Mouse (Mus musculus): ENCODE measurements around the gene Dnajb12. TPM values are rescaled to one million over a fixed set of nuclear protein-coding genes. Genes with fewer than 3 reads are reported as not detected.

Dnajb12 gene
- total and polyA plus RNA-seq, 3 experiments, result 13.3 to 217 (median 41.7) TPM

GRCm38 (mm10) chr10:59862816-59863440 lies 16.4 kb upstream of the Dnajb12 start:
- no peaks in the 10 kb centered on the region for H3K36me3 ChIP-seq (ENCODE audit: control insufficient read depth in 1 of 2, insufficient read depth in 2 of 2, low read length in 2 of 2)
- no peak overlapping the region for H3K9ac ChIP-seq (ENCODE audit: control insufficient read depth, low read depth, low read length, poor library complexity, severe bottlenecking)
- no peak overlapping the region for H3K27ac ChIP-seq (ENCODE audit: control insufficient read depth, low read depth, low read length)
- no peaks in the 10 kb centered on the region for H3K9me3 ChIP-seq (replicated peaks; ENCODE audit: insufficient read depth, low read length)
- H3K4me1 ChIP-seq (ENCODE audit: control insufficient read depth in 1 of 2, insufficient read depth in 2 of 2, low read length in 2 of 2), result no peaks in the 10 kb centered on the region
- no peak for DNase-seq (ENCODE audit: low read depth, low spot score)
- H3K79me2 ChIP-seq (ENCODE audit: control insufficient read depth, insufficient read depth, low read length, poor library complexity), result no peaks in the 10 kb centered on the region
- H3K27me3 ChIP-seq (ENCODE audit: control insufficient read depth in 1 of 2, insufficient read depth in 2 of 2, low read length in 2 of 2), result no peaks in the 10 kb centered on the region
- no peak for TF ChIP-seq RAD21 (IDR thresholded peaks at IDR 0.05; ENCODE audit: low read depth, low read length)
- no peak for TF ChIP-seq SIN3A (IDR thresholded peaks at IDR 0.05; ENCODE audit: low read length)
- TF ChIP-seq USF2 (IDR thresholded peaks at IDR 0.05; ENCODE audit: borderline replicate concordance in 1 of 2, insufficient read depth in 1 of 2, low read depth in 1 of 2, low read length in 2 of 2), result no peak
- no peak for TF ChIP-seq ZC3H11A (IDR thresholded peaks at IDR 0.05; ENCODE audit: low read depth, low read length)
- no peak for TF ChIP-seq CHD1 (IDR thresholded peaks at IDR 0.05; ENCODE audit: low read depth, low read length)
- TF ChIP-seq RCOR1 (IDR thresholded peaks at IDR 0.05; ENCODE audit: low read depth, low read length), result no peak
- TF ChIP-seq MAX (IDR thresholded peaks at IDR 0.05; ENCODE audit: low read length), result no peak
- no peak for TF ChIP-seq ZNF384 (IDR thresholded peaks at IDR 0.05; ENCODE audit: low read depth, low read length)
- TF ChIP-seq ELF1 (IDR thresholded peaks at IDR 0.05; ENCODE audit: low read depth, low read length), result no peak
- TF ChIP-seq E2F4 (IDR thresholded peaks at IDR 0.05; ENCODE audit: borderline replicate concordance, low read depth, low read length), result no peak
- no peak for TF ChIP-seq MYC (IDR thresholded peaks at IDR 0.05; ENCODE audit: low read depth, low read length)
- no peak overlapping the region for H3K4me3 ChIP-seq (ENCODE audit: control insufficient read depth in 1 of 2, insufficient read depth in 1 of 2, low read depth in 2 of 2, low read length in 2 of 2)

- H3K79me2 ChIP-seq (ENCODE audit: control insufficient read depth, insufficient read depth, low read length, poor library complexity), result no peaks in the 10 kb centered on the region
- H3K27ac ChIP-seq (ENCODE audit: control insufficient read depth, low read depth, low read length), result no peak overlapping the region
- no peaks in the 10 kb centered on the region for H3K4me1 ChIP-seq (ENCODE audit: control insufficient read depth in 1 of 2, insufficient read depth in 2 of 2, low read length in 2 of 2)
- H3K27me3 ChIP-seq (ENCODE audit: control insufficient read depth in 1 of 2, insufficient read depth in 2 of 2, low read length in 2 of 2), result no peaks in the 10 kb centered on the region
- DNase-seq (ENCODE audit: low read depth, low spot score), result no peak
- no peaks in the 10 kb centered on the region for H3K36me3 ChIP-seq (ENCODE audit: control insufficient read depth in 1 of 2, insufficient read depth in 2 of 2, low read length in 2 of 2)
- H3K9ac ChIP-seq (ENCODE audit: control insufficient read depth, low read depth, low read length, poor library complexity, severe bottlenecking), result no peak overlapping the region
- H3K9me3 ChIP-seq (replicated peaks; ENCODE audit: insufficient read depth, low read length), result no peaks in the 10 kb centered on the region
- TF ChIP-seq KAT2A (conservative IDR thresholded peaks at IDR 0.05; ENCODE audit: low read depth, low read length) (no peak), HCFC1 (IDR thresholded peaks at IDR 0.05; ENCODE audit: low read depth, low read length) (no peak), MAZ (IDR thresholded peaks at IDR 0.05; ENCODE audit: low read depth, low read length) (no peak), POLR2AphosphoS2 (IDR thresholded peaks at IDR 0.05; ENCODE audit: low read length) (no peak), TBP (IDR thresholded peaks at IDR 0.05; ENCODE audit: low read depth, low read length) (no peak), RCOR1 (IDR thresholded peaks at IDR 0.05; ENCODE audit: low read depth, low read length) (no peak), ZMIZ1 (IDR thresholded peaks at IDR 0.05; ENCODE audit: low read depth, low read length) (no peak), JUND (IDR thresholded peaks at IDR 0.05; ENCODE audit: low read depth, low read length) (no peak), ZKSCAN1 (IDR thresholded peaks at IDR 0.05; ENCODE audit: low read depth, low read length) (no peak), ZNF384 (IDR thresholded peaks at IDR 0.05; ENCODE audit: low read depth, low read length) (no peak), SIN3A (IDR thresholded peaks at IDR 0.05; ENCODE audit: low read length) (no peak)
- H3K4me3 ChIP-seq (ENCODE audit: control insufficient read depth in 1 of 2, insufficient read depth in 1 of 2, low read depth in 2 of 2, low read length in 2 of 2), result no peak overlapping the region
These were observed 15.7 kb upstream of the Dnajb12 start for GRCm38 (mm10) chr10:59863620-59864019.

All from MEL (cell line).